Mouse (Mus musculus): ENCODE measurements around the gene Hddc3.

DNA sequence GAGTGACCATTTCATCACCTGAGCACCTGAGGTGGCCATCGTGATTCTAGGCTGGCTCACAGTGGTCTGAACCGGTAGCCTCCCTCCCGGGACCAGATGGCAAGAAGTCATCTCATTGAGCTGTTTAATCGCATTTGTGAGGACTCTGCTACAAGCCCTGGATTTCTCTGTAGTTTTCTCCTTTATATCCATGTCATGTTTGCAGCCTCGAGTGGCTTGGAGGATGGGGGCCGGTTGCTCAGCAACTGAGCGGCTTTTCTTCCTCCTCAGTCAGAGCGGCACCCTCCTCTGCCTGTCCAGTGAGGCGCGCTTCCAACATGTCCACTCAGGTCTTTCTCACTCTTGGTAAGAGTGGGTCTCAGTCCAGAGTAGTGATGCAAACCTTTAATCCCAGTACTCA lies 33.3 kb downstream of the Hddc3 start:
- no peak for TF ChIP-seq CTCF (IDR thresholded peaks at IDR 0.05; ENCODE audit: borderline replicate concordance, insufficient read depth, low read depth, low read length)
- no peak for TF ChIP-seq POLR2A (IDR thresholded peaks at IDR 0.05; ENCODE audit: borderline replicate concordance, insufficient read depth, low read length)
